Mouse (Mus musculus) thymus, adult 18-20 months (tissue): ENCODE data around the gene Tex28.
"Not testable (repeated sequence)": the region's sequence is repeated elsewhere in the genome, so short reads cannot be mapped to it uniquely, and the experiment has no call there.

ENCODE experiments used
- DNase-seq, 2 experiments: peaks; one replicate each; pipeline ENCODE4 v3.0.0; 2022; ENCODE audit warnings: mixed read lengths in 2 of 2

Gene Tex28

GRCm38 (mm10) chrX:74167738-74168137, at the start of gene Tex28:
Gene Tex28 (minus strand): TSS chrX:74167838.
- DNase-seq: no peak

- DNase-seq: no peak
Measured at GRCm38 (mm10) chrX:74203556-74203955, 35.9 kb upstream of the Tex28 start.

GRCm38 (mm10) chrX:74176959-74177358, 9.3 kb upstream of the Tex28 start, which contains the start of gene Tktl1:
Gene Tktl1 (plus strand): TSS chrX:74177259.
- no peak for DNase-seq

- not testable (repeated sequence) for DNase-seq
Measured at GRCm38 (mm10) chrX:74135263-74135662, 32.4 kb downstream of the Tex28 start, which contains the start of gene Mecp2. Gene Mecp2 (minus strand): TSS chrX:74135363.

- no peak for DNase-seq
Measured at GRCm38 (mm10) chrX:74127164-74127563, 40.5 kb downstream of the Tex28 start, which contains the start of gene Opn1mw. Gene Opn1mw (plus strand): TSS chrX:74127464.

GRCm38 (mm10) chrX:74124975-74125374, 42.7 kb downstream of the Tex28 start:
- DNase-seq: peak; percentile 2 to 9

- DNase-seq: peak; percentile 17 to 34
Measured at GRCm38 (mm10) chrX:74115511-74115910, 52.1 kb downstream of the Tex28 start.

- DNase-seq: no peak
Measured at GRCm38 (mm10) chrX:74114036-74114435, 53.6 kb downstream of the Tex28 start.

GRCm38 (mm10) chrX:74108747-74109146, 58.9 kb downstream of the Tex28 start:
- no peak for DNase-seq

- no peak for DNase-seq
Measured at GRCm38 (mm10) chrX:74105916-74106315, 61.7 kb downstream of the Tex28 start.

GRCm38 (mm10) chrX:74103457-74104188, 64.0 kb downstream of the Tex28 start:
- no peak for DNase-seq
